Mouse (Mus musculus): Measurements from ENCODE around the gene Ccdc134. TPM values are rescaled to one million over a fixed set of nuclear protein-coding genes. Genes with fewer than 3 reads are reported as not detected.

The Ccdc134 gene
- polyA plus RNA-seq, 1 experiment from 2014 or later, result 18.5 TPM

GRCm38 (mm10) chr15:82156298-82156697 is 28.6 kb downstream of the Ccdc134 start:
- DNase-seq (ENCODE audit: low spot score, missing footprints) (no peak), ATAC-seq (ENCODE audit: low FRiP score) (no peak)
- no peaks in the 10 kb centered on the region for H3K9me3 ChIP-seq (ENCODE audit: control insufficient read depth, low read length)
- H3K4me3 ChIP-seq (ENCODE audit: low read depth, low read length), result no peak overlapping the region
- no peak overlapping the region for H3K4me2 ChIP-seq
- H3K9ac ChIP-seq (ENCODE audit: low read length), result no peak overlapping the region
- H3K4me1 ChIP-seq (ENCODE audit: control insufficient read depth, insufficient read depth, low read length), result peaks cover 3% of the 10 kb centered on the region; the same call in 1 of the 2 replicates
- H3K36me3 ChIP-seq (ENCODE audit: control insufficient read depth, insufficient read depth, low read length), result peaks cover 2% of the 10 kb centered on the region; the same call in 1 of the 2 replicates
- H3K27me3 ChIP-seq (ENCODE audit: control insufficient read depth, insufficient read depth, low read length), result no peaks in the 10 kb centered on the region
- H3K27ac ChIP-seq (ENCODE audit: low read depth, low read length), result no peak overlapping the region
- 91% methylated on average over 6 of the region's 6 CpGs for WGBS

GRCm38 (mm10) chr15:82156902-82157301 is 29.2 kb downstream of the Ccdc134 start:
- Histone ChIP-seq H3K27ac (ENCODE audit: low read depth, low read length) (no peak overlapping the region), H3K9me3 (ENCODE audit: control insufficient read depth, low read length) (no peaks in the 10 kb centered on the region), H3K4me3 (ENCODE audit: low read depth, low read length) (no peak overlapping the region), H3K27me3 (ENCODE audit: control insufficient read depth, insufficient read depth, low read length) (no peaks in the 10 kb centered on the region), H3K36me3 (ENCODE audit: control insufficient read depth, insufficient read depth, low read length) (peaks cover 2% of the 10 kb centered on the region; the same call in 1 of the 2 replicates), H3K4me2 (no peak overlapping the region), H3K9ac (ENCODE audit: low read length) (no peak overlapping the region), H3K4me1 (ENCODE audit: control insufficient read depth, insufficient read depth, low read length) (peaks cover 5% of the 10 kb centered on the region; the same call in 1 of the 2 replicates)
- DNase-seq (ENCODE audit: low spot score, missing footprints) (no peak), ATAC-seq (ENCODE audit: low FRiP score) (no peak)
- WGBS, result 93% methylated on average over 10 of the region's 10 CpGs

GRCm38 (mm10) chr15:82158243-82159035 is 30.7 kb downstream of the Ccdc134 start:
- Histone ChIP-seq H3K9ac (ENCODE audit: low read length) (no peak overlapping the region), H3K4me1 (ENCODE audit: control insufficient read depth, insufficient read depth, low read length) (peaks cover 5% of the 10 kb centered on the region; the same call in 1 of the 2 replicates), H3K4me2 (no peak overlapping the region), H3K36me3 (ENCODE audit: control insufficient read depth, insufficient read depth, low read length) (peaks cover 2% of the 10 kb centered on the region; the same call in 1 of the 2 replicates), H3K27ac (ENCODE audit: low read depth, low read length) (no peak overlapping the region), H3K4me3 (ENCODE audit: low read depth, low read length) (no peak overlapping the region), H3K9me3 (ENCODE audit: control insufficient read depth, low read length) (no peaks in the 10 kb centered on the region), H3K27me3 (ENCODE audit: control insufficient read depth, insufficient read depth, low read length) (no peaks in the 10 kb centered on the region)
- no peak for DNase-seq (ENCODE audit: low spot score, missing footprints)
- ATAC-seq (ENCODE audit: low FRiP score), result no peak
- WGBS, result 80% methylated on average over 17 of the region's 17 CpGs

GRCm38 (mm10) chr15:82159471-82159870 is 31.7 kb downstream of the Ccdc134 start:
- Histone ChIP-seq H3K4me1 (ENCODE audit: control insufficient read depth, insufficient read depth, low read length) (peaks cover 9% of the 10 kb centered on the region), H3K27me3 (ENCODE audit: control insufficient read depth, insufficient read depth, low read length) (no peaks in the 10 kb centered on the region), H3K27ac (ENCODE audit: low read depth, low read length) (no peak overlapping the region), H3K9me3 (ENCODE audit: control insufficient read depth, low read length) (no peaks in the 10 kb centered on the region), H3K4me2 (no peak overlapping the region), H3K4me3 (ENCODE audit: low read depth, low read length) (no peak overlapping the region), H3K9ac (ENCODE audit: low read length) (no peak overlapping the region), H3K36me3 (ENCODE audit: control insufficient read depth, insufficient read depth, low read length) (peaks cover 2% of the 10 kb centered on the region; the same call in 1 of the 2 replicates)
- WGBS, result 81% methylated on average over 9 of the region's 9 CpGs
- no peak for ATAC-seq (ENCODE audit: low FRiP score)
- no peak for DNase-seq (ENCODE audit: low spot score, missing footprints)

GRCm38 (mm10) chr15:82160731-82161640 is 33.3 kb downstream of the Ccdc134 start:
- DNase-seq (ENCODE audit: low spot score, missing footprints) (no peak), ATAC-seq (ENCODE audit: low FRiP score) (no peak)
- 91% methylated on average over 11 of the region's 11 CpGs for WGBS
- peaks cover 2% of the 10 kb centered on the region; the same call in 1 of the 2 replicates for H3K36me3 ChIP-seq (ENCODE audit: control insufficient read depth, insufficient read depth, low read length)
- no peak overlapping the region for H3K4me2 ChIP-seq
- H3K9ac ChIP-seq (ENCODE audit: low read length), result no peak overlapping the region
- no peaks in the 10 kb centered on the region for H3K9me3 ChIP-seq (ENCODE audit: control insufficient read depth, low read length)
- no peak overlapping the region for H3K27ac ChIP-seq (ENCODE audit: low read depth, low read length)
- H3K27me3 ChIP-seq (ENCODE audit: control insufficient read depth, insufficient read depth, low read length), result no peaks in the 10 kb centered on the region
- H3K4me1 ChIP-seq (ENCODE audit: control insufficient read depth, insufficient read depth, low read length), result peaks cover 17% of the 10 kb centered on the region
- no peak overlapping the region for H3K4me3 ChIP-seq (ENCODE audit: low read depth, low read length)

GRCm38 (mm10) chr15:82161965-82162600 is 34.4 kb downstream of the Ccdc134 start:
- no peak for DNase-seq (ENCODE audit: low spot score, missing footprints)
- Histone ChIP-seq H3K36me3 (ENCODE audit: control insufficient read depth, insufficient read depth, low read length) (no peaks in the 10 kb centered on the region), H3K9ac (ENCODE audit: low read length) (no peak overlapping the region), H3K4me3 (ENCODE audit: low read depth, low read length) (no peak overlapping the region), H3K27ac (ENCODE audit: low read depth, low read length) (no peak overlapping the region), H3K4me1 (ENCODE audit: control insufficient read depth, insufficient read depth, low read length) (peaks cover 28% of the 10 kb centered on the region), H3K9me3 (ENCODE audit: control insufficient read depth, low read length) (no peaks in the 10 kb centered on the region), H3K4me2 (no peak overlapping the region), H3K27me3 (ENCODE audit: control insufficient read depth, insufficient read depth, low read length) (no peaks in the 10 kb centered on the region)
- WGBS, result 90% methylated on average over 12 of the region's 12 CpGs
- ATAC-seq (ENCODE audit: low FRiP score), result no peak

GRCm38 (mm10) chr15:82163356-82164060 is 35.8 kb downstream of the Ccdc134 start:
- no peak overlapping the region for H3K4me3 ChIP-seq (ENCODE audit: low read depth, low read length)
- DNase-seq (ENCODE audit: low spot score, missing footprints) (no peak), ATAC-seq (ENCODE audit: low FRiP score) (no peak)
- peaks cover 30% of the 10 kb centered on the region for H3K4me1 ChIP-seq (ENCODE audit: control insufficient read depth, insufficient read depth, low read length)
- H3K9ac ChIP-seq (ENCODE audit: low read length), result no peak overlapping the region
- WGBS, result 85% methylated on average over 10 of the region's 10 CpGs
- H3K9me3 ChIP-seq (ENCODE audit: control insufficient read depth, low read length), result no peaks in the 10 kb centered on the region
- H3K27me3 ChIP-seq (ENCODE audit: control insufficient read depth, insufficient read depth, low read length), result no peaks in the 10 kb centered on the region
- no peak overlapping the region for H3K4me2 ChIP-seq
- H3K27ac ChIP-seq (ENCODE audit: low read depth, low read length), result 0 out of 2 replicates have a peak overlapping the region, but pooled peaks have one; percentile 15
- 0 out of 2 replicates have a peak, but pooled peaks cover 2% of the 10 kb centered on the region for H3K36me3 ChIP-seq (ENCODE audit: control insufficient read depth, insufficient read depth, low read length)

GRCm38 (mm10) chr15:82164061-82164399 is 36.3 kb downstream of the Ccdc134 start:
- Histone ChIP-seq H3K27ac (ENCODE audit: low read depth, low read length) (0 out of 2 replicates have a peak overlapping the region, but pooled peaks have one; percentile 15), H3K27me3 (ENCODE audit: control insufficient read depth, insufficient read depth, low read length) (no peaks in the 10 kb centered on the region), H3K36me3 (ENCODE audit: control insufficient read depth, insufficient read depth, low read length) (0 out of 2 replicates have a peak, but pooled peaks cover 2% of the 10 kb centered on the region), H3K9ac (ENCODE audit: low read length) (no peak overlapping the region), H3K4me2 (no peak overlapping the region), H3K9me3 (ENCODE audit: control insufficient read depth, low read length) (no peaks in the 10 kb centered on the region), H3K4me3 (ENCODE audit: low read depth, low read length) (no peak overlapping the region), H3K4me1 (ENCODE audit: control insufficient read depth, insufficient read depth, low read length) (peaks cover 31% of the 10 kb centered on the region)
- ATAC-seq (ENCODE audit: low FRiP score), result no peak
- 58% methylated on average over 4 of the region's 4 CpGs for WGBS
- DNase-seq (ENCODE audit: low spot score, missing footprints), result no peak
